Comparison of ENCODE assay signal across 14 mouse cellular contexts in genomic region chr7:30360028-30360427, GRCm38 (mm10). TPM values are rescaled to one million over a fixed set of nuclear protein-coding genes. Genes with fewer than 3 reads are reported as not detected.
DNase-seq lines count a peak whose midpoint lies in the region; ATAC-seq and TF ChIP-seq lines count a peak whose summit lies in the region.
"Had no signal": no experiment of that assay in that cellular context is flagged by ENCODE, and none has a peak within 500 bp of the region (broad histone marks: within the 10 kb centered on the region; RNA-seq: fewer than 3 reads in every experiment).

No protein-coding gene starts in this region.

- no peak for TF ChIP-seq POLR2A in liver, adult 2 months (IDR thresholded peaks at IDR 0.05; ENCODE audit: extremely low read depth, insufficient read depth, low read length)
- TF ChIP-seq POLR2A in small intestine, adult 2 months (IDR thresholded peaks at IDR 0.05; ENCODE audit: low read depth, low read length), result no peak

- WGBS in liver, adult 2 months, result 29% methylated on average over 17 of the region's 17 CpGs
- WGBS in hindbrain, embryonic 15.5 days, result 92% methylated on average over 17 of the region's 17 CpGs
- 85% methylated on average over 17 of the region's 17 CpGs for WGBS in small intestine, adult 2 months

- DNase-seq in adrenal gland, adult (ENCODE audit: inconsistent age in 2 of 2, low spot score in 1 of 2), result peak; percentile 19 to 78
- no peak for DNase-seq in adrenal gland, adult 18-20 months (ENCODE audit: low spot score in 2 of 2)
- peak; percentile 83 for DNase-seq in liver, adult 2 months (ENCODE audit: extremely low read depth, low read depth, low spot score)
- no peak for DNase-seq in liver
- no peak for DNase-seq in right cerebral cortex, postnatal 4 days
- no peak for DNase-seq in heart, postnatal 10 days
- DNase-seq: gastrocnemius, postnatal 36 days; left cerebral cortex, postnatal 4 days; lung, postnatal 10 days had no signal

- H3K4me2 ChIP-seq in hindbrain, embryonic 15.5 days, result peak overlapping the region; percentile 83

- peak overlapping the region; percentile 86 for H3K27ac ChIP-seq in liver, adult 2 months (replicated peaks; ENCODE audit: insufficient read depth, low read depth, low read length)
- no peak overlapping the region for H3K27ac ChIP-seq in hindbrain, embryonic 15.5 days (replicated peaks)
- peak overlapping the region; percentile 90 for H3K27ac ChIP-seq in small intestine, adult 2 months (ENCODE audit: insufficient read depth, low read depth, low read length)
- H3K27ac ChIP-seq: layer of hippocampus, adult 2 months had no signal

- H3K4me3 ChIP-seq in liver, adult 2 months (ENCODE audit: insufficient read depth, low read depth, low read length), result peak overlapping the region; percentile 51; the same call in 1 of the 2 replicates
- 0 out of 2 replicates have a peak overlapping the region, but pooled peaks have one; percentile 6 for H3K4me3 ChIP-seq in hindbrain, embryonic 15.5 days
- peak overlapping the region; percentile 64 for H3K4me3 ChIP-seq in small intestine, adult 2 months (ENCODE audit: low read depth, low read length)
- H3K4me3 ChIP-seq: layer of hippocampus, adult 2 months had no signal

- ATAC-seq in hindbrain, embryonic 15.5 days (ENCODE audit: low FRiP score, low read depth), result no peak

- H3K27me3 ChIP-seq in liver, adult 2 months (ENCODE audit: control insufficient read depth, insufficient read depth, low read length), result no peaks in the 10 kb centered on the region
- H3K27me3 ChIP-seq in hindbrain, embryonic 15.5 days, result no peaks in the 10 kb centered on the region
- H3K27me3 ChIP-seq in small intestine, adult 2 months (ENCODE audit: control insufficient read depth, insufficient read depth, low read length), result no peaks in the 10 kb centered on the region

- H3K9ac ChIP-seq in liver, adult 2 months (ENCODE audit: low read depth, low read length), result peak overlapping the region; percentile 71
- no peak overlapping the region for H3K9ac ChIP-seq in hindbrain, embryonic 15.5 days

- no peak for TF ChIP-seq CTCF in liver, adult 2 months (IDR thresholded peaks at IDR 0.05; ENCODE audit: low read depth, low read length)
- no peak for TF ChIP-seq CTCF in small intestine, adult 2 months (IDR thresholded peaks at IDR 0.05; ENCODE audit: extremely low read depth, insufficient read length, insufficient replicate concordance, low read depth, low read length)

- H3K4me1 ChIP-seq in liver, adult 2 months (ENCODE audit: control insufficient read depth, insufficient read depth, low read length), result peaks cover 30% of the 10 kb centered on the region
- H3K4me1 ChIP-seq in hindbrain, embryonic 15.5 days (replicated peaks), result peaks cover 68% of the 10 kb centered on the region
- peaks cover 21% of the 10 kb centered on the region for H3K4me1 ChIP-seq in small intestine, adult 2 months (ENCODE audit: control insufficient read depth, insufficient read depth, insufficient read length, low read length)

- no peaks in the 10 kb centered on the region for H3K36me3 ChIP-seq in liver, adult 2 months (ENCODE audit: control insufficient read depth, insufficient read depth, low read length)
- H3K36me3 ChIP-seq in hindbrain, embryonic 15.5 days, result peaks cover 13% of the 10 kb centered on the region
- peaks cover 2% of the 10 kb centered on the region; the same call in 1 of the 2 replicates for H3K36me3 ChIP-seq in small intestine, adult 2 months (ENCODE audit: control insufficient read depth, insufficient read depth, low read length)

- intact Hi-C loops in heart, postnatal 10 days (cut with DNase I), result no loop called here

- H3K79me2 ChIP-seq in liver, adult 2 months (ENCODE audit: control insufficient read depth, insufficient read depth, low read length), result peaks cover 5% of the 10 kb centered on the region; the same call in 1 of the 2 replicates

- no peaks in the 10 kb centered on the region for H3K9me3 ChIP-seq in hindbrain, embryonic 15.5 days

RNA-seq across cellular contexts. Expression of gene Lrfn3, which starts 2.5 kb away (rescaled TPM):
- 1 to 10 TPM; 6.7 to 8.5 TPM for total RNA-seq in adrenal gland, adult 18-20 months (2021)
- total RNA-seq in liver, adult 2 months (2014; rRNA removed), result 0.74 and 1.7 TPM in 2 replicates
- 12.9 and 22.2 TPM in 2 replicates for polyA plus RNA-seq in liver, adult 2 months (2012; rRNA removed)
- polyA plus RNA-seq in hindbrain, embryonic 15.5 days (2015; fragmentation: Nextera tagmentation; extraction: Ambion mirVana), result 14.3 and 15.7 TPM in 2 replicates
- 12.7 and 28.1 TPM in 2 replicates for polyA plus RNA-seq in small intestine, adult 2 months (2012; rRNA removed)
- 1 to 10 TPM; 1.7 TPM for total RNA-seq in heart, postnatal 10 days (2021)
- total RNA-seq: monocyte, adult 5-6 weeks had no signal

RNA-seq across cellular contexts. Expression of gene Sdhaf1, which starts 36.3 kb away (rescaled TPM):
- 10 to 100 TPM in 1 of 2 experiments, 1 to 10 TPM in 1; 8.8 to 12.0 TPM for total RNA-seq in adrenal gland, adult 18-20 months (2021)
- total RNA-seq in liver, adult 2 months (2014; rRNA removed), result 4.0 and 4.4 TPM in 2 replicates
- polyA plus RNA-seq in liver, adult 2 months (2012; rRNA removed), result 15.8 and 16.2 TPM in 2 replicates
- 16.2 and 17.3 TPM in 2 replicates for polyA plus RNA-seq in hindbrain, embryonic 15.5 days (2015; fragmentation: Nextera tagmentation; extraction: Ambion mirVana)
- polyA plus RNA-seq in small intestine, adult 2 months (2012; rRNA removed), result 15.2 and 23.4 TPM in 2 replicates
- 10 to 100 TPM; 15.1 to 15.8 TPM for total RNA-seq in heart, postnatal 10 days (2021)

RNA-seq across cellular contexts. Expression of gene E130208F15Rik, which starts 38.5 kb away (rescaled TPM):
- 1 to 10 TPM in 1 of 2 experiments, under 1 TPM in 1; 0.63 to 1.0 TPM for total RNA-seq in adrenal gland, adult 18-20 months (2021)
- 0.18 and 0.34 TPM in 2 replicates for total RNA-seq in liver, adult 2 months (2014; rRNA removed)
- polyA plus RNA-seq in liver, adult 2 months (2012; rRNA removed), result 0.06 and 0.39 TPM in 2 replicates
- 0.98 TPM in 1 of 2 replicates, not detected in the other for polyA plus RNA-seq in hindbrain, embryonic 15.5 days (2015; fragmentation: Nextera tagmentation; extraction: Ambion mirVana)
- polyA plus RNA-seq in small intestine, adult 2 months (2012; rRNA removed), result 0.36 and 0.63 TPM in 2 replicates
- 1 to 10 TPM in 1 of 2 experiments, under 1 TPM in 1; 0.87 to 1.0 TPM for total RNA-seq in heart, postnatal 10 days (2021)
- polyA plus RNA-seq: forebrain, embryonic 11.5 days had no signal

RNA-seq across cellular contexts. Expression of gene Syne4, which starts 45.4 kb away (rescaled TPM):
- total RNA-seq in adrenal gland, adult 18-20 months (2021), result 10 to 100 TPM; 21.8 to 31.5 TPM
- total RNA-seq in liver, adult 2 months (2014; rRNA removed), result 1.7 and 3.5 TPM in 2 replicates
- 2.2 and 4.9 TPM in 2 replicates for polyA plus RNA-seq in liver, adult 2 months (2012; rRNA removed)
- polyA plus RNA-seq in hindbrain, embryonic 15.5 days (2015; fragmentation: Nextera tagmentation; extraction: Ambion mirVana), result 17.1 and 19.1 TPM in 2 replicates
- polyA plus RNA-seq in small intestine, adult 2 months (2012; rRNA removed), result 13.5 and 30.5 TPM in 2 replicates
- under 1 TPM; 0.86 to 0.87 TPM for total RNA-seq in heart, postnatal 10 days (2021)

RNA-seq across cellular contexts. Expression of gene Alkbh6, which starts 51.5 kb away (rescaled TPM):
- 10 to 100 TPM; 56.3 to 74.8 TPM for total RNA-seq in adrenal gland, adult 18-20 months (2021)
- total RNA-seq in liver, adult 2 months (2014; rRNA removed), result 15.0 and 16.8 TPM in 2 replicates
- 38.7 and 51.4 TPM in 2 replicates for polyA plus RNA-seq in liver, adult 2 months (2012; rRNA removed)
- 121 and 135 TPM in 2 replicates for polyA plus RNA-seq in hindbrain, embryonic 15.5 days (2015; fragmentation: Nextera tagmentation; extraction: Ambion mirVana)
- polyA plus RNA-seq in small intestine, adult 2 months (2012; rRNA removed), result 86.9 and 141 TPM in 2 replicates
- total RNA-seq in heart, postnatal 10 days (2021), result 10 to 100 TPM; 26.0 to 27.4 TPM

Comparison
In these comparisons a context has a peak if more than half of its experiments do, and no peak if none do; other contexts are left out.
1. DNase-seq: peak in adrenal gland, adult (2 of 2) and liver, adult 2 months (single experiment); none in adrenal gland, adult 18-20 months (0 of 2), liver (single experiment), right cerebral cortex, postnatal 4 days (single experiment) and heart, postnatal 10 days (0 of 2).
2. H3K4me3 ChIP-seq: peak in every context shown above with its lines; median percentile 64 in small intestine, adult 2 months; 51 in liver, adult 2 months; 6 in hindbrain, embryonic 15.5 days.